Mouse (Mus musculus): ENCODE results near the gene Tmem33. TPM values are rescaled to one million over a fixed set of nuclear protein-coding genes. Genes with fewer than 3 reads are reported as not detected.

Tmem33 gene
- polyA plus RNA-seq, 1 experiment: 58.1 TPM

GRCm38 (mm10) chr5:67303816-67304215 lies 43.5 kb downstream of the Tmem33 start:
- Histone ChIP-seq H3K27ac (ENCODE audit: control insufficient read depth, insufficient read depth, low read depth, low read length) (no peak overlapping the region), H3K4me3 (ENCODE audit: control insufficient read depth, low read depth, low read length) (no peak overlapping the region), H3K27me3 (ENCODE audit: control insufficient read depth, insufficient read depth, low read length) (no peaks in the 10 kb centered on the region), H3K4me1 (ENCODE audit: control insufficient read depth, insufficient read depth, low read length) (no peaks in the 10 kb centered on the region; the same call in 1 of the 2 replicates), H3K36me3 (ENCODE audit: control insufficient read depth, insufficient read depth, low read length) (no peaks in the 10 kb centered on the region)
- TF ChIP-seq POLR2A (IDR thresholded peaks at IDR 0.05; ENCODE audit: control insufficient read depth, low read depth, low read length) (no peak), CTCF (IDR thresholded peaks at IDR 0.05; ENCODE audit: control insufficient read depth, insufficient read depth, insufficient replicate concordance, low read depth, low read length) (no peak)

DNA sequence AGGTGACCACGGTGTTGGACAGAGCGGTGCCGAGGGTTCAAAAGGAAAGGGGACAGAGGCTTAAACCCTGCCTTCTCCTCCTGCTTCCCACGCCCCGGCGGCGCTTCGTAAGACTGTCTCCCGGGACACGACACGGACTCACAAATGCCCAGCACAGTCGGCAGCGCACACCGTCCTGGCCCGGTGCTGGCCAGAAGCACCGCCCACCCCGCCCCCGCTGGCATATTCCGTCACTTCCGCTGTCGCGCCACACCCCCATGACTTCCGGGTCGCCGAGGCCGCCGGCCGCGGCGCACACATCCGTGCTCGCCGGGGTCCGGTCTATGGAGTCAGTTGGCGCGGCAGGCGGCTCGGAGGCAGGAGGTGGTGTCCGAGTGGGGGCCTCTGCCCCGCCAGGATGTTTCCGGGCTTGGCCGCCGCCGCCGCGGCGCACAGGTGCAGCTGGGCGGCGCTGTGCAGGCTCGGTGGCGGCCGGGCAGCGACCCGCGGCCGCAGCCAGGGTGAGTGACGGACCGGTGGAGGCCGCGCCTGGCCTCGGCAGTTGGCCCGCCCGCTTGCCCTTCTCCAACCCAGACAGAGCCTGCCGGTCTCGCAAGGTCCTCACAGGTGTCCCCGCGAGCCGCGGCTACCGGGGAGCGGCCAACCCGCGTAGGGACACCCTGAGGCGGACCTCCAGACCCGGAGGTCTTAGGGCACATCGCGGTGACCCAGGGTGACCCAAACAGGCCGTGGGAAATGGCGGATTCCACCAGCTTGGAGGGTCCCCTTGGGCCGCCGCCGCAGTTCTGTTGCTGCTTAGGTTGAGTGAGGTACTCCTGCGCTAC lies 46.5 kb downstream of the Tmem33 start, which contains the start of gene Slc30a9:
TSS of gene Slc30a9 (plus strand) at position 258 of the 824 bp plus-strand sequence.
- peak; percentile 97 for TF ChIP-seq POLR2A (IDR thresholded peaks at IDR 0.05; ENCODE audit: control insufficient read depth, low read depth, low read length)
- no peak for TF ChIP-seq CTCF (IDR thresholded peaks at IDR 0.05; ENCODE audit: control insufficient read depth, insufficient read depth, insufficient replicate concordance, low read depth, low read length)
- no peaks in the 10 kb centered on the region for H3K27me3 ChIP-seq (ENCODE audit: control insufficient read depth, insufficient read depth, low read length)
- no peaks in the 10 kb centered on the region for H3K36me3 ChIP-seq (ENCODE audit: control insufficient read depth, insufficient read depth, low read length)
- H3K4me1 ChIP-seq (ENCODE audit: control insufficient read depth, insufficient read depth, low read length): no peaks in the 10 kb centered on the region; the same call in 1 of the 2 replicates
- peak within 1 kb of the TSS; percentile 60 for H3K27ac ChIP-seq (ENCODE audit: control insufficient read depth, insufficient read depth, low read depth, low read length)
- H3K4me3 ChIP-seq (ENCODE audit: control insufficient read depth, low read depth, low read length): peak within 1 kb of the TSS; percentile 81

DNA sequence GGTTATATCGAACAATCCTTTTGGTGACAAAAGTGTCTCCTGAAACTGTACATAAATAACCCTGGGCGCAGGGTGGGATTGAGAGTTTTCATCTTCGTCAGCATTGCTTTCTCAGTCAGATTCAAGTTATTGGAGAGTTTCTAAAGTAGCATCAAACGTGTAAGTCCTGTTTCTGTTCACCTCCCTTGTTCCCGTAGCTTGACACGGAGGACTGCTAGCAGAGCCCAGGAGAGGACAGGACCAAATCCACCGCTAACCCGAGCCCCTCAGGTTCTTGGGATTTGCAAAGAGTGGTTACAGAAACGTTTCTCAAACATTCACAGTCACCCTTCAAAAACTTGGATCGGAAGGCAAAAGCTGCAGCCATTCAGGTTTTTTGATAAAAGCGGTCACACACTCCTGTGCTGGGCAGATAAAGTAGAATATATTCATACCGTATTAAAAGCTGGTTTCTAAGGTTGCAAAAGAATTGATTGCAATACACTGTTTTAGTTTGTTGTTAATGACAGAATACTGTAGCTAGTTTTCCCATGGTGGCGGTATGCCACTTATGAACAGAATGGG lies 47.4 kb downstream of the Tmem33 start:
- Histone ChIP-seq H3K4me1 (ENCODE audit: control insufficient read depth, insufficient read depth, low read length) (no peaks in the 10 kb centered on the region; the same call in 1 of the 2 replicates), H3K27me3 (ENCODE audit: control insufficient read depth, insufficient read depth, low read length) (no peaks in the 10 kb centered on the region), H3K36me3 (ENCODE audit: control insufficient read depth, insufficient read depth, low read length) (no peaks in the 10 kb centered on the region), H3K4me3 (ENCODE audit: control insufficient read depth, low read depth, low read length) (peak overlapping the region; percentile 81), H3K27ac (ENCODE audit: control insufficient read depth, insufficient read depth, low read depth, low read length) (peak overlapping the region; percentile 60; the same call in 1 of the 2 replicates)
- TF ChIP-seq CTCF (IDR thresholded peaks at IDR 0.05; ENCODE audit: control insufficient read depth, insufficient read depth, insufficient replicate concordance, low read depth, low read length) (no peak), POLR2A (IDR thresholded peaks at IDR 0.05; ENCODE audit: control insufficient read depth, low read depth, low read length) (no peak)

DNA sequence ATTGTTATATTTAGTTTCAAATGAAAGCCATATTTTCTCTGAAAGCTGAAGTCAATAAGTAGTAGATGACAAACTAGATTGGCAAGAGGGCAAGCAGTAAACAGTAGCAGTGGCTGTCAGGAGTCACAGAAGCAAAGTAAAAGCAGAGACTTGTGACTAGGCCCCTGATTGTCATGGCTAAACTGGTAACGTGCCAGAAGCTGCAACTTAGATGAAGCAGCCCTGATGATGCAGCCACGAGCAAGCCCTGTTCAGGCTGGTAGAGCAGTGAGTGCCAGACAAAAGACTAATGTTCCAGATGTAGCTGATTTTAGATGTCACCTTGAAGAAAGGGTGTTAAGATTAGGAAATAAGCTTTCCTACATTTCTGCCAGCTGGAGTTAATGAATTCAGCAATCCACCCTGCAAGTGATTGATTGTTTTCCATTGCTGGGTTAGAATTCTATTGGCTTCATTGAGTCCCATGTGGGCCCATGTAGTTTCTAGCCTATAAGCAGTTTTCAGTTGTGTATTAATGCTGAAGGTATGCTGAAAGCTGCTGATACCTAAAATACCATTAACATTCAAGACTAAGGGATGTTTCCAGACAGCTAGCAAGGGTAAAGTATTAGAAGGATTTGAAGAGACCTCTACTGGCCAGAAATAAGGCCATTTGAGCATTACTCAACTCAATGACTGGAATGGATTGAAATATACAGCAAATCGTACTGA lies 51.6 kb downstream of the Tmem33 start:
- H3K27me3 ChIP-seq (ENCODE audit: control insufficient read depth, insufficient read depth, low read length): no peaks in the 10 kb centered on the region
- TF ChIP-seq POLR2A (IDR thresholded peaks at IDR 0.05; ENCODE audit: control insufficient read depth, low read depth, low read length) (no peak), CTCF (IDR thresholded peaks at IDR 0.05; ENCODE audit: control insufficient read depth, insufficient read depth, insufficient replicate concordance, low read depth, low read length) (no peak)
- no peaks in the 10 kb centered on the region; the same call in 1 of the 2 replicates for H3K36me3 ChIP-seq (ENCODE audit: control insufficient read depth, insufficient read depth, low read length)
- no peak overlapping the region for H3K4me3 ChIP-seq (ENCODE audit: control insufficient read depth, low read depth, low read length)
- no peaks in the 10 kb centered on the region; the same call in 1 of the 2 replicates for H3K4me1 ChIP-seq (ENCODE audit: control insufficient read depth, insufficient read depth, low read length)
- no peak overlapping the region for H3K27ac ChIP-seq (ENCODE audit: control insufficient read depth, insufficient read depth, low read depth, low read length)

- Histone ChIP-seq H3K27me3 (ENCODE audit: control insufficient read depth, insufficient read depth, low read length) (no peaks in the 10 kb centered on the region), H3K27ac (ENCODE audit: control insufficient read depth, insufficient read depth, low read depth, low read length) (no peak overlapping the region), H3K4me1 (ENCODE audit: control insufficient read depth, insufficient read depth, low read length) (no peaks in the 10 kb centered on the region; the same call in 1 of the 2 replicates), H3K4me3 (ENCODE audit: control insufficient read depth, low read depth, low read length) (no peak overlapping the region), H3K36me3 (ENCODE audit: control insufficient read depth, insufficient read depth, low read length) (no peaks in the 10 kb centered on the region; the same call in 1 of the 2 replicates)
- no peak for TF ChIP-seq POLR2A (IDR thresholded peaks at IDR 0.05; ENCODE audit: control insufficient read depth, low read depth, low read length)
- TF ChIP-seq CTCF (IDR thresholded peaks at IDR 0.05; ENCODE audit: control insufficient read depth, insufficient read depth, insufficient replicate concordance, low read depth, low read length): no peak
These were observed 52.1 kb downstream of the Tmem33 start for GRCm38 (mm10) chr5:67312522-67312851.

DNA sequence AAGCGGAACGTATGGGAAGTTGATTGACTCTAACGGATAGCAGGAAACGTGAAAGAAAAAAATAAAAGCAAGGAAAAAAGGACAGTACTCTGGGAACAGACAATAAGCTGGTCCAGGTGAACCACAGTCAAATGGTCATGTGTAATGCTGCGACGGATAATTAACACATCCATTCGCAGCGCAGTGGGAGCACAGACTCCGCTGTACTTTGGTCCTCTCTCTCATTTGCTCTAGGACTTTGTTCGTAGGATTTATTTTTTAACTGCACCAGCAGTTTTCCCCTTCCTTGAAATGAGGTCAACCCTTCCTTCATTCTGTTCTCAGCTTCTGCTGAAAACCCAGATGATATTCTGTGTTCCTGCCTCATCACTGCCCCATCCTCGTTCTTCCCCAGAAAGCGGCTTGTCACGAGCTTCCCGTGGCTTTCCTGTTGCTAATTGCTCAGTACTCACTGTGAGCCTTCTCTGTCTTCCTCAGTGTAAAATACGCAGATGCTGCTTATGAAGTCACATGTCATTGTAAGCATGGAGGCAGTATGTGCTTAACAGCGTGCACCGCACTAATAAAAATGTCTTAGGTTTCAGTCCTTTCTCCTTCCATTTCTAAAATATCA lies 61.4 kb downstream of the Tmem33 start:
- TF ChIP-seq CTCF (IDR thresholded peaks at IDR 0.05; ENCODE audit: control insufficient read depth, insufficient read depth, insufficient replicate concordance, low read depth, low read length) (no peak), POLR2A (IDR thresholded peaks at IDR 0.05; ENCODE audit: control insufficient read depth, low read depth, low read length) (no peak)
- Histone ChIP-seq H3K36me3 (ENCODE audit: control insufficient read depth, insufficient read depth, low read length) (no peaks in the 10 kb centered on the region; the same call in none of the 2 replicates), H3K27ac (ENCODE audit: control insufficient read depth, insufficient read depth, low read depth, low read length) (no peak overlapping the region), H3K4me1 (ENCODE audit: control insufficient read depth, insufficient read depth, low read length) (no peaks in the 10 kb centered on the region), H3K27me3 (ENCODE audit: control insufficient read depth, insufficient read depth, low read length) (no peaks in the 10 kb centered on the region), H3K4me3 (ENCODE audit: control insufficient read depth, low read depth, low read length) (no peak overlapping the region)

Data from testis, adult 2 months (tissue).